Mouse (Mus musculus) G1E (cell line): ENCODE measurements at regions not wholly inside any gene's neighbourhood (a gene's known extent, or its start where the extent isn't known, plus 50 kb on each side); places are given as distances from the start of the nearest gene placed in this dataset.

Experiments used
- CTCF ChIP-seq: IDR thresholded peaks from 2 replicates; pipeline ENCODE4 v1.5.1; 2012; ENCODE audit warnings: low read depth, low read length, inconsistent platforms, mixed read lengths
- GATA1 ChIP-seq: IDR thresholded peaks from 2 replicates; pipeline ENCODE4 v1.6.1; 2012; ENCODE audit warnings: borderline replicate concordance, low read length, inconsistent platforms, mixed read lengths
- TAL1 ChIP-seq: conservative IDR thresholded peaks from 2 replicates; pipeline ENCODE4 v1.6.1; 2012; ENCODE audit warnings: low read depth, low read length, inconsistent platforms, mixed read lengths

GRCm38 (mm10) chr5:75767213-75767612 lies 192.5 kb downstream of the Kit start:
- TF ChIP-seq CTCF (no peak), GATA1 (no peak), TAL1 (no peak)
